Mouse (Mus musculus) G1E (cell line): ENCODE data around the gene Tubg1. TPM values are rescaled to one million over a fixed set of nuclear protein-coding genes. Genes with fewer than 3 reads are reported as not detected.
A peak's percentile ranks its signal among the peaks of the same experiment; 100 is the strongest.

Experiments used
- ATAC-seq: 2 replicates; pipeline ENCODE4 v1.8.0; 2016; ENCODE audit warnings: mild to moderate bottlenecking; ENCODE audit not compliant: insufficient number of reproducible peaks, poor library complexity, low FRiP score, severe bottlenecking; ENCODE audit errors: extremely low read depth
- DNase-seq: peaks from one replicate; pipeline ENCODE4 v3.0.0; 2012; ENCODE audit warnings: low spot score
- H3K27me3 ChIP-seq: 2 replicates; pipeline ENCODE4 v1.6.1; 2012; ENCODE audit warnings: mild to moderate bottlenecking, low read length, inconsistent platforms; ENCODE audit not compliant: insufficient read depth
- H3K36me3 ChIP-seq: replicated peaks from 2 replicates; pipeline ENCODE3; 2012; ENCODE audit warnings: mild to moderate bottlenecking, inconsistent platforms
- H3K4me1 ChIP-seq: 2 replicates; pipeline ENCODE4 v1.6.1; 2012; ENCODE audit warnings: low read depth, low read length, inconsistent platforms, mixed read lengths; ENCODE audit not compliant: insufficient read depth
- H3K4me3 ChIP-seq: 2 replicates; pipeline ENCODE4 v1.5.1; 2012; ENCODE audit warnings: low read depth, mild to moderate bottlenecking, inconsistent platforms, low read length, moderate library complexity, mixed read lengths
- H3K9me3 ChIP-seq: replicated peaks from 2 replicates; pipeline ENCODE4 v1.6.1; 2012; ENCODE audit warnings: inconsistent platforms
- CTCF ChIP-seq: IDR thresholded peaks from 2 replicates; pipeline ENCODE4 v1.5.1; 2012; ENCODE audit warnings: low read depth, low read length, inconsistent platforms, mixed read lengths
- GATA1 ChIP-seq: IDR thresholded peaks from 2 replicates; pipeline ENCODE4 v1.6.1; 2012; ENCODE audit warnings: borderline replicate concordance, low read length, inconsistent platforms, mixed read lengths
- GATA2 ChIP-seq: IDR thresholded peaks from 2 replicates; pipeline ENCODE4 v1.6.1; 2012; ENCODE audit warnings: low read depth, low read length, inconsistent platforms, borderline replicate concordance
- POLR2AphosphoS5 ChIP-seq: IDR thresholded peaks from 2 replicates; pipeline ENCODE4 v1.6.1; 2012; ENCODE audit warnings: low read depth, low read length, inconsistent platforms; ENCODE audit not compliant: insufficient replicate concordance
- TAL1 ChIP-seq: conservative IDR thresholded peaks from 2 replicates; pipeline ENCODE4 v1.6.1; 2012; ENCODE audit warnings: low read depth, low read length, inconsistent platforms, mixed read lengths
- polyA plus RNA-seq: library from polyadenylated mRNA; stranded (reverse); fragments of >175 nt; gene quantifications from 2 replicates; pipeline ENCODE4 v1.2.3, GENCODE M21; 2012
- total RNA-seq, 2 experiments: library from RNA; stranded (forward) in 1 of 2; stranded (reverse) in 1 of 2; fragments of 200-1000 nt in 1 of 2; fragments of >200 nt in 1 of 2; fragmentation: Nextera tagmentation in 1 of 2; gene quantifications; 2 replicates each; pipeline ENCODE4 v1.2.3; 2014 to 2017

Gene Tubg1
- total RNA-seq (2014; fragmentation: Nextera tagmentation) (39.8 and 42.0 TPM in 2 replicates), total RNA-seq (2017) (46.0 and 47.5 TPM in 2 replicates), polyA plus RNA-seq (96.1 and 120 TPM in 2 replicates)

GRCm38 (mm10) chr11:101119761-101120544, at the start of gene Tubg1, which contains the start of gene Retreg3:
TSS of gene Tubg1 (plus strand) at chr11:101119938.
TSS of gene Retreg3 (minus strand) at chr11:101119893.
- peaks cover 6% of the 10 kb centered on the region; the same call in 1 of the 2 replicates for H3K27me3 ChIP-seq
- H3K9me3 ChIP-seq, result no peaks in the 10 kb centered on the region
- H3K4me3 ChIP-seq, result peak within 1 kb of the TSS; percentile 92
- no peak for TF ChIP-seq CTCF
- no peak for TF ChIP-seq POLR2AphosphoS5
- no peak for TF ChIP-seq TAL1
- TF ChIP-seq GATA2, result no peak
- no peak for TF ChIP-seq GATA1
- H3K36me3 ChIP-seq, result peaks cover 58% of the 10 kb centered on the region
- DNase-seq, result peak; percentile 94
- ATAC-seq, result peak; percentile 90
- H3K4me1 ChIP-seq, result peaks cover 53% of the 10 kb centered on the region

- DNase-seq, result no peak
- peaks cover 20% of the 10 kb centered on the region for H3K36me3 ChIP-seq
- H3K4me1 ChIP-seq, result peaks cover 47% of the 10 kb centered on the region
- ATAC-seq, result no peak
- TF ChIP-seq CTCF, result no peak
- TF ChIP-seq TAL1, result no peak
- TF ChIP-seq GATA2, result no peak
- no peak for TF ChIP-seq GATA1
- TF ChIP-seq POLR2AphosphoS5, result no peak
- peaks cover 18% of the 10 kb centered on the region; the same call in 1 of the 2 replicates for H3K27me3 ChIP-seq
- H3K9me3 ChIP-seq, result no peaks in the 10 kb centered on the region
- peak overlapping the region; percentile 89 for H3K4me3 ChIP-seq
Observed at GRCm38 (mm10) chr11:101070189-101070527, 49.6 kb upstream of the Tubg1 start.

DNA sequence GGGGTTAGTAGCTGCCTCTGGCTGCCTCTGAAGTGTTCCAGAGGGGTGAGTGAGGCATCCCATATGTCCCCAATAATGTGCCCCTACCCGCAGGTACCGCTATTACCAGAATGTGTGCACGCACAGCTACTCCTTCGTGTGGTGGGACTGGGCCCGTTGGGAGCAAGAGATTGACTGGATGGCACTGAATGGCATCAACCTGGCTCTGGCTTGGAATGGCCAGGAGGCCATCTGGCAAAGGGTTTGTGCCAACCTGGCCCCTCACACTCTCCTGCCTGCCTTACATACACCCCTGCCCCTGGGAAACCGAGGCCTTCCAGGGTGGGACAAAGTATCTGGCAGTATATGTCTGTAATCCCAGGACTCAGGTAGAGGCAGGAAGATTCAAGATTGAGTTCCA, 48.8 kb upstream of the Tubg1 start:
- H3K4me3 ChIP-seq, result no peak overlapping the region; the same call in 1 of the 2 replicates
- H3K36me3 ChIP-seq, result peaks cover 21% of the 10 kb centered on the region
- TF ChIP-seq POLR2AphosphoS5 (no peak), GATA1 (no peak), CTCF (no peak), TAL1 (no peak), GATA2 (no peak)
- DNase-seq (no peak), ATAC-seq (no peak)
- H3K9me3 ChIP-seq, result no peaks in the 10 kb centered on the region
- H3K27me3 ChIP-seq, result peaks cover 19% of the 10 kb centered on the region; the same call in 1 of the 2 replicates
- H3K4me1 ChIP-seq, result peaks cover 42% of the 10 kb centered on the region

DNA sequence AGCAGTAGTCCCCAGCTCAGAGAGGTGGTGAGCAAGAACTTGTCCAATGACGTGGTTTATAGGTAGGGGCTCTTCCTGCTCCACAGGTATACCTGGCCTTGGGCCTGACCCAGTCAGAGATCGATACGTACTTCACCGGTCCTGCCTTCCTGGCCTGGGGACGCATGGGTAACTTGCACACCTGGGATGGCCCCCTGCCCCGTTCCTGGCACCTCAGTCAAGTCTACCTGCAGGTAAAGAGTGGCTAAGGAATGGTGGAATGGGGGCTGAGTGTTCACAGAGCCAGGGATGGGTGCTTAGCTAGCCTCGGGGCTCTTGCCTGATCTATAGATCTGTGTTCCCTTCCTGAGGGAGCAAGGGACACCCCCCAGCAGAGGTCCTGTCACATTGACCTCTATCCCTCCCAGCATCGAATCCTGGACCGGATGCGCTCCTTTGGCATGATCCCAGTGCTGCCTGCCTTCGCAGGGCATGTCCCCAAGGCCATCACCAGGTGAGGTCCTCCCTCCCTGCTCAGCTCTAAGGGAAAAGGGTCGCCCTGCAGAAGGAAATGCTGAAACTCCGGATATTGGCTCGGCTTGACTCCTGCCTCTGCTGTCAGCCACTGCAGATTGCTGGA, 47.8 kb upstream of the Tubg1 start:
- peaks cover 36% of the 10 kb centered on the region for H3K4me1 ChIP-seq
- peaks cover 24% of the 10 kb centered on the region; the same call in 1 of the 2 replicates for H3K27me3 ChIP-seq
- TF ChIP-seq CTCF (no peak), GATA1 (no peak), TAL1 (no peak), GATA2 (no peak), POLR2AphosphoS5 (no peak)
- no peak for DNase-seq
- H3K4me3 ChIP-seq, result no peak overlapping the region
- no peak for ATAC-seq
- H3K9me3 ChIP-seq, result no peaks in the 10 kb centered on the region
- peaks cover 30% of the 10 kb centered on the region for H3K36me3 ChIP-seq

- no peak for TF ChIP-seq TAL1
- no peak for TF ChIP-seq POLR2AphosphoS5
- TF ChIP-seq CTCF, result no peak
- TF ChIP-seq GATA1, result no peak
- TF ChIP-seq GATA2, result no peak
- ATAC-seq, result no peak
- Histone ChIP-seq H3K9me3 (no peaks in the 10 kb centered on the region), H3K27me3 (peaks cover 26% of the 10 kb centered on the region), H3K4me3 (no peak within 1 kb of the TSS), H3K4me1 (peaks cover 39% of the 10 kb centered on the region), H3K36me3 (peaks cover 23% of the 10 kb centered on the region)
- DNase-seq, result no peak
Observed at GRCm38 (mm10) chr11:101078121-101078520, 41.6 kb upstream of the Tubg1 start, which contains the start of gene Hsd17b1. TSS of gene Hsd17b1 (plus strand) at chr11:101078411.

GRCm38 (mm10) chr11:101079746-101080145, 40.0 kb upstream of the Tubg1 start:
- Histone ChIP-seq H3K36me3 (peaks cover 28% of the 10 kb centered on the region), H3K4me3 (no peak overlapping the region; the same call in 1 of the 2 replicates), H3K27me3 (peaks cover 24% of the 10 kb centered on the region), H3K9me3 (no peaks in the 10 kb centered on the region), H3K4me1 (peaks cover 46% of the 10 kb centered on the region)
- no peak for ATAC-seq
- no peak for DNase-seq
- no peak for TF ChIP-seq TAL1
- TF ChIP-seq GATA2, result no peak
- TF ChIP-seq CTCF, result no peak
- TF ChIP-seq POLR2AphosphoS5, result no peak
- TF ChIP-seq GATA1, result no peak
